Mouse (Mus musculus) skeletal muscle tissue, adult 2 months (tissue): ENCODE measurements around the gene Drosha.
"Not testable (repeated sequence)": the region's sequence is repeated elsewhere in the genome, so short reads cannot be mapped to it uniquely, and the experiment has no call there.

Experiments used
- DNase-seq: peaks from one replicate; pipeline ENCODE4 v3.0.0-alpha.2; 2012; ENCODE audit warnings: low read depth, low spot score

Drosha gene

DNA sequence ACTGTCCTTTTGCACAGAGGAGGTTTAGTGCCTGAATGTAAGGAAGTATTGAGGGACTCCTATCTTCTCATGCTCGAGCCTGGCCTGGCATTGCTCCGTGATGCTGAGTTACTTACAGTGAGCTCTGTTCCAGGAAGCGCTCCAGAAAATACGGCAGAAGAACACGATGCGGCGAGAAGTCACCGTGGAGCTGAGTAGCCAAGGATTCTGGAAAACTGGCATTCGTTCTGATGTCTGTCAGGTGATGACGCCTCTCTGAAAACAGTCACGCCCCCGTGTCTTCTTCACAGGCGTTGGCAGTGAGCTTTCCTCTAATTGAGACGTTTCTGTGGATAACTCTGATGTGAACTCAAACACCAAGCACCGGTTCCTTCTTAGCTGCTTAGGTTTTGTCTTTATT is 60.2 kb downstream of the Drosha start:
- no peak for DNase-seq

- no peak for DNase-seq
Observed at GRCm38 (mm10) chr15:12885361-12885760, 60.7 kb downstream of the Drosha start.

GRCm38 (mm10) chr15:12887206-12887605 is 62.6 kb downstream of the Drosha start:
- no peak for DNase-seq

- DNase-seq, result no peak
Observed at GRCm38 (mm10) chr15:12888312-12888711, 63.7 kb downstream of the Drosha start.

DNA sequence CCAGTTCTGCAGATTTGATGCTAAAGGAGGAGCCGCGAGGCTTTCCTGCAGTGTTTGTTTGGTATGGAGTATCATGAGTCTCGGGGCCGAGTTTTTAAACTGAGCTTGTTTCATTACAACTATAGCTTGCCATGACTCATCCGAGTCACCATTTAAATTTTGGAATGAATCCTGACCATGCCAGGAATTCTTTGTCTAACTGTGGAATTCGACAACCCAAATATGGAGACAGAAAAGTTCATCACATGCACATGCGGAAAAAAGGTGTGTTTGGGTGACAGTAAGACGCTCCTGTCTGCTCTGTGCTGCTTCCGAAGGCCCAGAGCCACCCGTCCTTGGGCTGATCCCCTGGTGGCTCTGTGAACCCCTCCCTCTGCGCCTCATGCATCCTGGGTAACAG is 65.3 kb downstream of the Drosha start:
- DNase-seq, result no peak

- DNase-seq, result no peak
Observed at GRCm38 (mm10) chr15:12895426-12895825, 70.8 kb downstream of the Drosha start.

- no peak for DNase-seq
Observed at GRCm38 (mm10) chr15:12896022-12897009, 71.7 kb downstream of the Drosha start.

GRCm38 (mm10) chr15:12897831-12898230 is 73.2 kb downstream of the Drosha start:
- no peak for DNase-seq

DNA sequence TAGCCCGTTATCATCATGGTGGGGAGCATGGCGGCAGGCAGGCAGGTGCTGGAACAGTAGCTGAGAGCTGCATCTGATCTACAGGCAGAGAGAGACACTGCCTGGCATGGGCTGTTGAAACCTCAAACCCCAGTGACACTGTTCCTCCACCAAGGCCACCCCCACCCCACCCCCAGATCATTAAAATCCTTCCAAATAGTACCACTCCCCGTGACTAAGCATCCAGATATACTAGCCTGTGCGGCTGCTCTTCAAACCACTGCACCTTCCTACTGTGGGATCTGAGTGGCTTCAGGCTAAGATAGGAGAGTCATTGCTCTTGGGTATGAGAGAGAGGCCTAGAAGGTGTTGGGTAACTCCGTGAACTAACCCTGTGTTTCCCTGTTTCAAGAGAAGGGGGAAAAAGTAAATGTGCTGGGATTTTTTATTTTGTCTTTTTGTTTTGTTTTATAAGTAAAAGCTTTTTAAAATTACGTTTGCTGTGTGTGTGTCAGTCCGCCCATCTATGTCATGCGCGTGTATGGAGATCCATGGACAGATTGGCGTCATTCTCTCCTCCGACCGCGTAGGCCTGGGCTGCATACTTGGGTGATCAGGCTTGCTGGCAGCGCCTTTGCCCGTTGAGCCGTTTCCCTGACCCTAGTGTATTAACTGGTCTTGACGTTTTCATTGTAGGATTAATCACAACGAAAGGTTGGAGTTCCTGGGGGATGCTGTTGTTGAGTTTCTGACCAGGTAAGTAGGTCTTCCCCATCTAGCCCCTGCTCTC is 76.0 kb downstream of the Drosha start:
- no peak for DNase-seq

DNA sequence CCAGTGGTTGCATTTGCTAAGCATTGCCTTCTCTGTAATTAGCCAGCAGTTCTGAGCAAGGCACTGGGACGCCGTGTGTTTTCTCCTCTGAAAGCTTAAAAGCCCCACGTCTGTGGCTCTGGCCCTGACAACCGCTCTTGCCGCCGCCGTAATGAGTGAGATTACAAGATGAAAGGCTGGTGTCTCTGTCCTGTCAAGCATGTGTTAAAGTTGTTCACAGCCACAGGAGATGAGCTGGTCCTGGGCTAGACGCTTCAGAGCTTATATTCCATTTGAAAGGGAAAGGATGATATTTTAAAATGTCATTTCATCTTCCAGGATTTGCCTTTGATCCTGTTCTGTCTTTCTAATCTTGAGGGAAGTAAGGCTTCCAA is 76.6 kb downstream of the Drosha start:
- DNase-seq, result no peak

- no peak for DNase-seq
Observed at GRCm38 (mm10) chr15:12904442-12904841, 79.8 kb downstream of the Drosha start.

- DNase-seq, result no peak
Observed at GRCm38 (mm10) chr15:12907962-12908719, 83.5 kb downstream of the Drosha start.

DNA sequence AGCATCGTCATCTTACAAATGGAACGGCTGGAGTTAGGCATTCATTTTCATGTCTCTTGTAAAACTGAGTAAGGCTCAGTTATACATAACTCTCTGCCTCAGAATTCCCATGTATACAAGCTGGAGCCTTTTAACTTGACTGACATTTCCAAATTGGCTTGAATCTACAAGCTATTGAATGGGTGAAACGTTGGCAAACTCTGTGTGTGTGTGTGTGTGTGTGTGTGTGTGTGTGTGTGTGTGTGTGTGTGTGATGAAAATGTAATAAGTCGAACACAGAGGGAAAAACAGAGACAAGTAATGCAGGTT is 84.1 kb downstream of the Drosha start:
- no peak for DNase-seq

GRCm38 (mm10) chr15:12909171-12909570 is 84.6 kb downstream of the Drosha start:
- DNase-seq, result no peak

DNA sequence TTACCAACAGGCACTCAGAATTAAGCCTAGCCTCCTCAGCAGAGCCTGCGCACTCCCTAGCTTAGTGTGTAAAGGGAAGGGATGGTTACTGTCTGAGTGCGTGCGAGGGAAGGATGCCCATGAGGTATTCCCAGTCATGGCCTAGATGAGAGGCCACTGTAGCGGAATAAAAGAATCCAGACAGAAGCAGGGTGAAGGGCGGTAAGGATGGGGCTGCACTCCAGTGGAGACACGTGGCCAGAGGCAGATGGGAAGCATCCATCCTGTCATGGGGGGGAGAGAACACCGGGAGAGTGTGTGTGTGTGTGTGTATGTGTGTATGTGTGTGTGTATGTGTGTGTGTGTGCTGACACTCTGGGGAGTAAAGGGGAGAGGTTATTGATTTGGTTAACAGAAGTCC is 86.5 kb downstream of the Drosha start:
- DNase-seq, result no peak

GRCm38 (mm10) chr15:12916314-12916815 is 91.8 kb downstream of the Drosha start:
- no peak for DNase-seq

- not testable (repeated sequence) for DNase-seq
Observed at GRCm38 (mm10) chr15:12919326-12919966, 94.8 kb downstream of the Drosha start.

DNA sequence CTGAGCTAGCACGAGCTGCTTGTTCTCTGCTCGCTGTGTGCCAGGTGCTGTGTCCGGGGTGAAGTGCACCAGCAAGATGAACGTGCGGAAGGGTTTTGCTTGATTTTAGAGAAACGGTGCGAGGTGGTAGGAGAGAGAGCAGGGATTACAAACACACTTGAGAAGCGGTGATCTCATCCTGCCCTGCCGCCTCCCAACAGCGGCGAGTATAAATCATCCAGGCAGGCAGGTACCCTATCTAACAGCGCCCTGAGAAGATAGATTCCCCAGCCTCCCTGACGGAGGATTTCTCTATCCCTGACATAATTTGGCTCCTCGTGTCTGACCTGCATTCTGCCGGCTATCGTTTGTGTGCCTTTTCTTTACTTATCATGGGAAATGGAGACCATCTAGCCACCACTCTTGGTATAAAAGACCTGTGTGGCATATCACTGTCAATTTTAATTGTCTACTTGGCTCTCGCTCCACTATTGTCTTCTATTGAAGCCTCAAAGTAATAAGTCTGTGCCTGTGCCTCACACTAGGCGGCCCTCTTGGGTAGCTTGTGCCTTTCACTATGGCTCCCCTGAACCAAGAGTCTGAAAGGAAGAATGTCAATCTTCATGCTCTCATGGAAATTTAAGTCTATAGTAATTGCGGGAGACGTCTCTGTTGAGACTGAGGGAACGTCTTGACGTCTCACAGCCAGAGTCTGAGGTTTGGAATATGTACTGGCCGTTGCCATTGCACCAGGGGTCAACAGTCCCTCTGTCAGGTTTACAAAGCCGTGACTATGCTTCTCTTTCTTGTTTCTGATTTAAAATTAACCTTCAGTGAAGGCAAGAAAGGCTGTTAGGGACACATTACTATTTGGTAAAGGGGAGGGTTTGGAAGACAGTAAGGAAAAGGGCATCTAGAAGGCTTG is 95.6 kb downstream of the Drosha start:
- no peak for DNase-seq

DNA sequence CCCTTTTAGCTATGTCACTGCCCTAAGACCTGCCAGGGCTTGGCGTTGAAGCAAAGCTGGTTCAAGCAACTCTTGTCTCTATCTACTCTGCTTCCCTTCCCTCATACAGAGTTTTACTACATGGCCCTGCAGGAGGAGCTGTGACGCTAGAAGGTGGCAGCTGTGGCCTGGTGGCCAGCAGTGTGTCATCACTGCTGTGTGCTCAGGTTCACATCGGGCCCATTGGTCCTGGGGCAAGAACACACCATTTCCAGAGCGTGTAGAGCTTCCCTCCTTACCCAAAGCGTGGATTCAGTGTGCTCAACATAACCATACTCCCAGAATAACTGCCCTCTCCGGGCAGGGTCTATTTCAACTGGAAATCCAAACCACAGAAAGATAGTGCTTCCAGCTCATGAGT is 97.3 kb downstream of the Drosha start:
- no peak for DNase-seq

GRCm38 (mm10) chr15:12923826-12924225 is 99.2 kb downstream of the Drosha start:
- DNase-seq, result no peak
